8 mouse cellular contexts compared by ENCODE assay signal in genomic region chr15:98953401-98954356, GRCm38 (mm10). TPM values are rescaled to one million over a fixed set of nuclear protein-coding genes. Genes with fewer than 3 reads are reported as not detected.
A peak's percentile ranks its signal among the peaks of the same experiment; 100 is the strongest.
DNase-seq lines count a peak whose midpoint lies in the region.

TSS of gene Gm49450 (minus strand) at chr15:98953551.
TSS of gene Tuba1a (minus strand) at chr15:98953703.

- H3K4me3 ChIP-seq in megakaryocyte, embryonic 14.5 days (replicated peaks): peak within 1 kb of the TSS; percentile 99

- peaks cover 22% of the 10 kb centered on the region for H3K4me1 ChIP-seq in megakaryocyte, embryonic 14.5 days

- no peaks in the 10 kb centered on the region for H3K27me3 ChIP-seq in megakaryocyte, embryonic 14.5 days (replicated peaks)

- no peaks in the 10 kb centered on the region for H3K9me3 ChIP-seq in megakaryocyte, embryonic 14.5 days

- intact Hi-C loops in gastrocnemius, postnatal 14 days (cut with DNase I; ENCODE audit: low total_unique reads): no loop called here

- peaks cover 23% of the 10 kb centered on the region for H3K36me3 ChIP-seq in megakaryocyte, embryonic 14.5 days (replicated peaks; ENCODE audit: low read length)

- DNase-seq in adrenal gland, adult (ENCODE audit: inconsistent age in 2 of 2, low spot score in 1 of 2): peak; percentile 90 to 95
- peak; percentile 99 for DNase-seq in embryo, embryonic 10.5 days (ENCODE audit: low spot score)
- peak; percentile 90 for DNase-seq in gastrocnemius, postnatal 14 days
- DNase-seq in induced T-regulatory cell, adult 2 months (ENCODE audit: low read depth): peak; percentile 98
- DNase-seq in left cerebral cortex, adult 9 months (ENCODE audit: low spot score in 2 of 2): peak; percentile 94 to 98
- peak; percentile 95 to 98 for DNase-seq in right cerebral cortex, adult 2 months (ENCODE audit: low spot score in 2 of 2)
- DNase-seq in yolk sac, embryonic 10.5 days (ENCODE audit: low spot score): peak; percentile 92

RNA-seq across cellular contexts. Expression of gene Gm49450, which starts in this region (rescaled TPM):
- not detected for total RNA-seq in gastrocnemius, postnatal 14 days (2021)
- polyA plus RNA-seq in megakaryocyte, embryonic 14.5 days (2012; ENCODE audit: insufficient read depth, low replicate concordance): 2.5 and 169 TPM in 2 replicates

RNA-seq across cellular contexts. Expression of gene Tuba1a, which starts in this region (rescaled TPM):
- total RNA-seq in gastrocnemius, postnatal 14 days (2021): 100 to 1,000 TPM in 1 of 2 experiments, 10 to 100 TPM in 1; 58.7 to 109 TPM
- 40.3 and 115 TPM in 2 replicates for polyA plus RNA-seq in megakaryocyte, embryonic 14.5 days (2012; ENCODE audit: insufficient read depth, low replicate concordance)

Comparison
In these comparisons a context has a peak if more than half of its experiments do, and no peak if none do; other contexts are left out.
1. Peak in every context shown above with its lines: DNase-seq and H3K4me3 ChIP-seq.